Mouse (Mus musculus): Measurements from ENCODE around the gene Ms4a4c.

DNA sequence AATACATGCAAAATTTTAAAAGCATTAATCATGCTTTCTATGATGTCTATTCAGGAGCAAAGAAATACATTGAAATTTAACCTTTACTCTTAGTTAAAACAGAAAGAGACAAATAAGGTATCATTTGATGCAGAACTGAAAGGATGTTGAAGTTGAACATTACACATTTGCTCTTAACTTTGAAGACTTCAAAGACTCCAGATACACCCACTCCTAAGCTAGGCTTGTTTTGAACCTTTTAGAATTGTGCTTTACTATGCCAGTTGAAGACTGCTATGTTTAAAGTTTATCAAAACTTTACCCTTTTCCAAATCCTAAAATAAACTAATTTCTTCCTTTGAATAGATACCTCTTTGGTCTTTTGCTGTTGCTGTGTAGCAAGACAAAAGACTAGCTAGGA is 33.4 kb upstream of the Ms4a4c start:
- TF ChIP-seq MYOD1 (IDR thresholded peaks at IDR 0.05; ENCODE audit: control insufficient read depth, insufficient read length, low read depth) (no peak), CTCF (IDR thresholded peaks at IDR 0.05; ENCODE audit: control insufficient read depth, insufficient read depth, insufficient read length) (no peak), USF1 (IDR thresholded peaks at IDR 0.05; ENCODE audit: low read depth) (no peak), MYOG (IDR thresholded peaks at IDR 0.05; ENCODE audit: control insufficient read depth, extremely low read depth, insufficient read length) (no peak)

All from C2C12 (cell line).